Mouse (Mus musculus) gonadal fat pad, adult 2 months (tissue): ENCODE results near the gene Card6. TPM values are rescaled to one million over a fixed set of nuclear protein-coding genes. Genes with fewer than 3 reads are reported as not detected.

Experiments
- DNase-seq: peaks from one replicate; pipeline ENCODE4 v3.0.0-alpha.2; 2012; ENCODE audit warnings: low read depth
- polyA plus RNA-seq: library from polyadenylated mRNA; depleted of rRNA; stranded (reverse); fragments of >200 nt; gene quantifications from 2 replicates; pipeline ENCODE4 v1.2.3, GENCODE M21; 2012; rRNA removed

Card6 gene
- polyA plus RNA-seq, 1 experiment = 2.4 TPM

- DNase-seq = peak; percentile 45
Observed at GRCm38 (mm10) chr15:5088850-5089608, 19.3 kb downstream of the Card6 start.

- DNase-seq = no peak
Observed at GRCm38 (mm10) chr15:5086162-5086561, 22.2 kb downstream of the Card6 start.

GRCm38 (mm10) chr15:5081235-5081634, 27.1 kb downstream of the Card6 start:
- DNase-seq = no peak

DNA sequence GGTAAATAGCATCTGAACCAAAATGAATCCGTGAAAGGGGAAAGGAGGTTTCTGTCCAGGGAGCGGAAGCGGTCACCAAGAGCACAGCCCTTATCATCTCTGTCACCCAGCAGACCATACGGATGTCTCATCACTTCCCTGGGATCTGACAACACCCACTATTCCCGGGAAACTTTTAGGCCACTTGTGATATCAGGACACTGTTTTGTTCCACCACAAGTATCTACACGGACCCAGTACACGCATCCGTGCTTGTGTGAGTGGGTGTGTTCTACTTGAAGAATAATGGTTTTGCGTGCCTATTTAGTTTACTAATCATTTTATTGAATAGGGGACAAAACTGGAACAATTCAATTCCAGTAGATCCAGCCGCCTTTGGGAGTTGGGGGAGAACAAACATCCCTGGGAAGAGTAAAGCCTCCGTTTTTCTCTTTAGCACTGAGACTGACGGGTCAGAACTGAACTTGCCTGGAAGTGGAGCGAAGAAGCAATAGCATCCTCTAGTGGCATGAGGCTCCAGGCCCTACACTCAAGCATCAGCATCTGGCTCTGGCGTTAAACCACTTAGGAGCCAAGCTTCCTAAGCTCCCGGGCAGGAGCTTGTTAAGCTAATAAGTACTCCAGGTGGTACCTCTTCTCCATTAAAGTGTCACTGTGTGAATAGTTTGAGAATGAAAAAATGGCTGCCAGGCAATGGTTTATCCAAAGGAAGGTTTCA, 39.4 kb downstream of the Card6 start:
- DNase-seq = no peak

- DNase-seq = no peak
Observed at GRCm38 (mm10) chr15:5063635-5064034, 44.7 kb downstream of the Card6 start, which contains the start of gene C7. Gene C7 (minus strand): TSS chr15:5063740.

Other genes starting within 250 kb of the Card6 start
- 0.58 and 1.1 TPM in 2 replicates for gene Mroh2b, start 209.8 kb downstream of the Card6 start, polyA plus RNA-seq
- 37.8 and 69.5 TPM in 2 replicates for gene C7, start 44.8 kb downstream of the Card6 start, polyA plus RNA-seq
- gene Rpl37, start 8.1 kb upstream of the Card6 start, polyA plus RNA-seq = 876 and 1,187 TPM in 2 replicates
- 7.8 and 8.8 TPM in 2 replicates for gene Prkaa1, start 35.3 kb upstream of the Card6 start, polyA plus RNA-seq
- gene Ttc33, start 77.0 kb upstream of the Card6 start, polyA plus RNA-seq = 7.7 and 12.0 TPM in 2 replicates
- gene Ptger4, start 135.6 kb upstream of the Card6 start, polyA plus RNA-seq = 8.5 and 9.9 TPM in 2 replicates